Mouse (Mus musculus) WW6 (cell line): ENCODE data around the gene Pianp.

Experiments
- DNase-seq: peaks from one replicate; pipeline ENCODE4 v3.0.0-alpha.2; 2013; ENCODE audit warnings: low read depth, low spot score

Gene Pianp

DNA sequence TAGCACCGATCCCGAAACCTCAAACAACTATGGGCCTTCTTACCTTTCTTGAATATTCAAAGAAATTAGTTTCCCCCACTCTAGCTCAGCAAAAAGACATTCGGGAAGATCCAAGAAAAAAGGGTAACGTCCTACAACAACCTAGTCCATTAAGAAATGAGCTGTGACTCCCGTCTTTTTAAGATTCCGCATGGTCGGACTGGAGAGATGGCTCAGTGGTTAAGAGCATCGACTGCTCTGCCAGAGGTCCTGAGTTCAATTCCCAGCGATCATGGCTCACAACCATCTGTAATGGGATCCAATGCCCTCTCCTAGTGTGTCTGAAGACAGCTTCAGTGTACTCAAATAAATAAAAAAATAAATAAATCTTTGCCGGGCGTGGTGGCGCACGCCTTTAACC is 11.6 kb downstream of the Pianp start:
- no peak for DNase-seq

DNA sequence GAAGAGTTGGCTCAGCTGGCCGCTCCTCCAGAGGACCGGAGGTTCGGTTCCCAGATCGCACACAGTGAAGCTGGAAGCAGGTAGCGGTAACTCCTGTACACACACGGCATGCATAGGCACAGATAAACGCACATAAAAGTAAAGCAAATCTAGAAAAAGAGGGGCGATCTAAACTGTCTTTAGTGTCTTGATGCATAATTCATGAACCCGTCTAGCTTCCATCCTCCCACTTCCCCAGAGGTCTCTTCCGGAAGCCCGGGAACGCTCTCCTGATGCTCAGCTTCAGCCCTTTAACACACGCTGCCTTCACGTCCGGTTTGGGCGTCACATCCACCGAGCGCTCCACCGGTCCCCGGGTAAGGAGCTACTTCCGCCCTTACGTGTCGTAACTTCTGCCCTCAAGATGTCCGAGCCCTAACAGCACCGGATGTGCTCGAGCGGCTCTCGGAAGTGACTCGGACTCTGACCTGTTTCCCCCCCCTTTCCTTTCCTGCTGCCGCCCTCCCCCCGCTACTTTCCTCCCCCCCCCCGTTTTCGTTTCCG is 12.2 kb downstream of the Pianp start:
- DNase-seq, result peak; percentile 97

DNA sequence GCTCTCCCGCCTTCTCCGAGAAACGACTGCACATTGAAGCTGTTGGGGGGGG is 12.5 kb downstream of the Pianp start, which contains the start of gene Zfp384:
Zfp384 (plus strand) TSS at position 17 of the 52 bp plus-strand sequence.
- no peak for DNase-seq

DNA sequence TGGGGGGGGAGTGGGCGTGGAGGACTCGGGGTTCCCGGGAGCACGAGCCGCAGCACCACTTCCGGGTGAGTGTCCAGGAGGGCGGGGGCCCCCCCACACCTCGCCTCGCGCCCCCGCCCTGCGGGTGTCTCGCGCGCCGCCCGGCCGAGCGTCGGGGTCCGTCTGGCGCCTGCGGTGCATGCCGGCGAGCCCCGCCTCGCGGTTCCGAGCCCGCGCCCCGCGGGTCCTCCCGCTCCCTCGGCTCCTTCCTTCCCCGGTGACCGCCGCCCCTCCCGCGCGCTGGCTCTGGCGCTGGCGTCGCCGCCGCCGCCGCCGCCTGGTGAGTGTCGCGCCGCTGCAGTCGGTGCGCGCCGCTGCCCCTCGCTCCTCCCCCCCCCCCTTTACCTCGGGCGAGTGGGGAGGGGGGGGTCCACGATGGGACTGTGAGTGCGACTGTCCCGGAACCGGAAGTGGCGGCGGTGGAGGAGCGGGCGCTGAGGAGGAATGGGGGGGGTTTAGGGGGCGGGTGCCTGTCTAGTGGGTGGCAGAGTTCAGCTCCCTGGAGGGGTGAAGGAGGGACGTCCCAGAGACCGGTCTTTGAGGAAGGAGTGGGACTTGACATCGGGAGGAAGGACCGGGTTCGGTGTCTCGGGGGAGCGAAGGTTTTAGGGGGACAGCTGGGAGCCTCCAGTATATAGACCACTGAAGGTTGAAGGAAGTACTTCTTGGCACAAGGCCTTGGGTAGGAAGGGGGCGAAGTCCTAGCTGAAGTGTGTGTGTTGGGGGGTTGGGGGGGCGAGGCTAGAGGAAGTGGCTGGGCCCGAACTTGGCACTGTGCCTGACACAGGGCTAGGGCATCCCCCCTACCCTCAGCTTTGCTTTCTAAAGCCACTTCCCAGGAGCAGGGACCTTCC is 12.9 kb downstream of the Pianp start:
- no peak for DNase-seq

DNA sequence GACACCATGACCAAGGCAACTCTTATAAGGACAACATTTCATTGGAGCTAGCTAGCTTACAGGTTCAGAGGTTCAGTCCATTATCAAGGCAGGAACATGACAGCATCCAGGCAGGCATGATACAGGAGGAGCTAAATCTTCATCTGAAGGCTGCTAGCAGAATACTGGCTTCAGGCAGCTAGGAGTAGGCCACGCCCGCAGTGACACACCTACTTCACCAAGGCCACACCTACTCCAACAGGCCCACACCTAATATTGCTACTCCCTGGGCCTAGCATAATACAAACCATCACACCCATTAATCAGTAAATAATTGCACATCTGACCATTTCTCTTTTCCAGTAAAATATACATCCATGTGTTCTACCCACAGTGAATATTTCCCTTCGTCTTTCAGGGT is 21.2 kb downstream of the Pianp start:
- no peak for DNase-seq

DNA sequence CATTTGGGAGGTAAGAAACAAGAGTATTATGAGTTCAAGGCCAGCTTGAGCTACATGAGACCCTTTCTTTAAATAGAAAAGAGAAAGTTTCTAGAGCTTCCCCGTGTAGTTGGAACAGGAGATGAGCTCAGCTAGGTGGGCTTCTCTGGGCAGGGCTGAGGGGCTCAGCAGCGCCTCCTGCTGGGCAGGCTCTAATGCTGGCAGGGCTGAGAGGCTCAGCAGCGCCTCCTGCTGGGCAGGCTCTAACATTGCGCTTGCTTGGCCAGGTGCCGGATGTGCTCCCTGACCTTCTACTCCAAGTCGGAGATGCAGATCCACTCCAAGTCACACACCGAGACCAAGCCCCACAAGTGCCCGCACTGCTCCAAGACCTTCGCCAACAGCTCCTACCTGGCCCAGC is 34.0 kb downstream of the Pianp start:
- peak; percentile 81 for DNase-seq

DNA sequence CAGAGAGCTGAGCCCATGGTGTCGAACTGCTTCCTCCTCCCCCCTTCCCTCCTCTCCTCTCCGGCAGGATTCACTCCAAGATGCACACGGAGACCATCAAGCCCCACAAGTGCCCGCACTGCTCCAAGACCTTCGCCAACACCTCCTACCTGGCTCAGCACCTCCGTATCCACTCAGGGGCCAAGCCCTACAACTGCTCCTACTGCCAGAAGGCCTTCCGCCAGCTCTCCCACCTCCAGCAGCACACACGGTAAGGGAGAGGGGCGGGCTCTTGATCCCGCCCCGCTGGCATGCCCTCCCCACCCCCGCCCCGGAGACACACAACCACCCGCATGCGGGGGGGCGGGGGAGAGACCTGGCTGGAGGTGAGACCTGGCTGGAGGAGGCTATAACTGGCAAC is 35.1 kb downstream of the Pianp start:
- no peak for DNase-seq

DNA sequence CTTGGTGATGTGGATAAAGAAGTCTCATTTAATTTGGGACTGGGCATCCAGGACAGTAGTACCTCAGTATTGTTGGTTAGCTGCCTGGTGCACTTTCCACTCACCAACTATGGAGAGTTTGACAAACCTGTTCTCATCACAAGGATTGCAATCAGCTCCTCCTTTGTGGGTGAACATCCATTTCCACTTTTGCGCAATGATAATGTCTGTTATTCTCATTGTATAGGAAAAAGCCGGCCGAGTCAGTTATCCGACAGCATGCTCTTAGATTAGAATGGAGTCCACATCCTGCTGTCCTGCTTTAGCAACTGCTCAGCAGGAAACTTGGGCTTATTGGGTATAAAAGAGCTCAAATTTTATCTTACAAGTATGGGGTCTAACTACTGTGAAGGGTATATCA is 42.2 kb downstream of the Pianp start:
- DNase-seq, result no peak

DNA sequence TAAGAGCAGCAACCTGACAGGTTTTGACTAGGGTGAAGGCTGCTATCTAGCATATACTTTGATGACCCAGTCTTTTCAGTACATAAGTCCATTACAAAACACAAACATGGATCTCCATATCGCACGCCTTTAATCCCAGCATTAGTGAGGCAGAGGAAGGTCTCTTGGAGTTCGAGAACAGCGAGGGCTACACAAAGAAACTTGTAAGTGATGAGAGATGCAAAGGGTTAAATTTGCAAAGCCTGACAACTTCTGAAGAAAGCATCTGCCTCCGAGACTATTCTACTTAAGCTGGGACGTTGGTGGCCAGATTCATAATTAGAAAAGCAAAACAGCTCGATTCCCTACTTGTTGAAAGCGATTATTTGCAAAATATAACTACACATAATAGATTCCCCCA is 42.6 kb downstream of the Pianp start:
- no peak for DNase-seq

DNA sequence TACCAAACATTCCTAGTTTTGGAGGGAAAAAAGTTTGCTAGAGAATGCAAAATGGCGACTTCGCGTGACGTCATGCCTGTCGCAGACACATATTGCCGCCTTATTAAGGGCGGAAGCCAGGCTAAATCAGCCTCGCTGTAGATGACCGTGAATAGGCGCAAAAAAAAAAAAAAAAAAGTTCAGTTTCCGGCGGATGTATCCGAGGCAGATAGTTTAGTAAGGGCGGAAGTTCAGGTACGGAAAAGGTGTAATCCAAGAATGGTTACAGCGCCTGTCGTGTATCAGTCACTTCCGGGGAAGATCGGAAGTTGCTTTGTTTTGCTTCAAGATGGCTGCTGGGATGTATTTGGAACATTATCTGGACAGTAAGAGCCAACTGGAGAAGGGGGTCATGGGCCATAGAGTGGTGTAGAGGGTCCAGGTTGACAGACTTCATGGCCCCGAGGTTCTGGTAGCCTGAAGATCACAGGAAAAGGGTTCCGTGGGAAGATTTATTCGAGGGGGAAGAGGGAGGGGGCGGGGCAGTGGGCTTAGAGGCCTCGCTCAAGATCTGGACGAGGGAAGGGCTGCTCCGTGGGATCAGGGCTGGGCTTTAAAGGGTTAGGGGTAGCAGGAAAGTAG is 43.1 kb downstream of the Pianp start, which contains the start of gene Ing4:
Ing4 (plus strand) TSS at position 228 of the 621 bp plus-strand sequence.
- DNase-seq, result peak; percentile 96

DNA sequence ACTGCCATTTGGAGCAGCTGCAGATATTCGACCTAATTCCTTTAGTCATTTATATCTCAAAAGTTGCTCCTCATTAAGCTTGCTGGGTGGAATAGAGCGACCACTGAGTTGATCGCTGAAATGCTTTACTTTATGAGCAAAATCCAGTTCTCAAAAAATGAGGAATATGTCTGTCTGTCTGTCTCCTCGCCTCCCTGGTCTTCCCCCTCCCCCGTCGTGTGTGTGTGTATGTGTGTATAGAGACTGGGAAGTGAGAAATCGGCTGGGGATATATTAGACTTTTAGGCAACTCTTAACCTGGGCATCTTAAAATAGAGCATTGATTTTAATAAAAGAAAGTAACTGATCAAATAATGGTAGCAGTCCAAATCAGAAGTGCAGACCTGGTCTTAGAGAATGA is 43.7 kb downstream of the Pianp start:
- no peak for DNase-seq

DNA sequence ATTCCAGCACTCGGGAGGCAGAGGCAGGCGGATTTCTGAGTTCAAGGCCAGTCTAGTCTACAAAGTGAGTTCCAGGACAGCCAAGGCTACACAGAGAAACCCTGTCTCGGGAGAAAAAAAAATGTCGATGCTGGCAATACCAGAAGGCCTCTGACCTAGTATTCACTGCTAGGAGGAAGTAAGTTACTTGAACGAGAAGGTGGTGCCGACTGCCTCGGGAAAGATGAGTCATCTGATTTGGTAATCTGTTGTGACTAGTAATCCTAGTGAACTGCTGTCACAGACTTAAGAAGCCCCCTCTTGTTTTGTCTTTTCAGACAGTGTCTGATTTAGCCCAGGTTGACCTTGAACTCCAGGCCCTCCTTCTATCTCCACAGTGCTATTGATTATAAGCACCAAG is 44.6 kb downstream of the Pianp start:
- no peak for DNase-seq

DNA sequence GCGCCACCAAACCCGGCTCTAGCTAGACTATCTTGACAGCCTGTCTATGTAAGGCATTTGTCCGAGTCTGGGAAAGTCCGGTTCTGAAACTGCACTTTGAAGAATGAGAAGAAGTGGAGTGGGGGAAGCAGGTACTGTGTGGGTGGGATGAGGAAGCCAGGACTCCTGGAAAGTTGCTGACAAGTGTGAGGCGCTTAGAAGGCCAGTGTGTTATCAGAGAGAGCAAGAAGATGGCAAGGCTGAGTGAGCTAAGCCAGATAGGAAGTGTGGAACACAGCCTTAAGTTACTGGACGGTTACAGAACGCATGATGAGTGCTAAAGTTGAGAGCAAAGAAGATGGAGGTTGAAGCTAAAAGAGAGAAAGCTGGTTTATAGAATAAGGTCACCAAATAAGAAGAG is 45.6 kb downstream of the Pianp start:
- no peak for DNase-seq

DNA sequence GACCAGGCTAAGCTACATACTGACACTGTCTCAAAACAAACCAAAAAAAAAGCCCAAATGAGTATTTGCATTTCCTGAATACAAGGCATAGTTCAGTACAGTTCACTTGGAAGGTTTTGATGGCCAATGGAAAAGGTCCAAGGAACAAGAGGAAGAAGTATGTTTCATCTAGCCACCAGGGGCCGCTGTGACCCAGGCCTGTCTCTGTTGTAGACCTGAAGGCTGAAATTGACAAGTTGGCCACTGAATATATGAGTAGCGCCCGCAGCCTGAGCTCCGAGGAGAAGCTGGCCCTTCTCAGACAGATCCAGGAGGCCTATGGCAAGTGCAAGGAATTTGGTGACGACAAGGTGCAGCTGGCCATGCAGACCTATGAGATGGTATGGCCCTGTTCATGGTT is 50.2 kb downstream of the Pianp start:
- DNase-seq, result peak; percentile 71

DNA sequence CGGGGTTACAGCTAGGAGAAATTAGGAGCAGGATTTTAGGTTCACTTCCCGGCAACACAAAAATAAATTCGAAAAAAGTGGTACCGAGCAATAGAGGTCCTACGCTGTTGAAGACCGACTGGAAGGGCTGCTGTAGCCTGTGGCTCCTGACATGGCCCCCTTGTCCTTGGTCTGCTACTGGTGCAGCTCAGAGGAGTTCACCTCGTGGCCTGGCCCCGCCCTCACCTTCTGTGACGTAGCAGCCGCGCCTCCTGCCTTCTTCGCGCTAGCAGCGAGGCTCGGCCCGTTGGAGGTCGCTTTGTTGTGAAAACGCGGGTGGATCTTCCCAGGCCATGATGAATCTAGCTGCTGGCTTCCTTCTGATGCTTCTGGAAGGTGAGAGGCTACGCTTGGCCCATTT is 53.2 kb downstream of the Pianp start, which contains the start of gene Acrbp:
Acrbp (plus strand) TSS at position 12 of the 400 bp plus-strand sequence.
- no peak for DNase-seq

DNA sequence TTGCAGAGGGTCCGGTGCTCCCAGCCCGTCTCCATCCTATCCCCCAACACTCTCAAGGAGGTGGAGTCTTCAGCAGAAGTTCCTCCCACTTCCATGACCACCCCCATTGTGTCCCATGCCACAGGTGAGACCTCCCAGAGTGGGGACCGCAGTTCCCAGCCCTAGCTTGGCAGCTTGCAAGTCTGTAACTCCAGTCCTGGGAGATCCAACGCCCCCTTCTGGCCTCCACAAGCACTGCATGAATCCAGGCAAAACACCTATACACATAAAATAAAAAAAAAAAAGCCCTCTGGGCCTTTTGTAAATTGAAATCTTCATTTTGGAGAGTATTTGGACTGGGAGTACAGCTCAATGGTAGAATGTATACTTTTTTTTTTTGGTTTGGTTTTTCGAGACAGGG is 54.7 kb downstream of the Pianp start:
- no peak for DNase-seq
